Mouse (Mus musculus) heart, postnatal 0 days (tissue): Measurements from ENCODE around the gene Hmcn1.

Experiments used
- CTCF ChIP-seq: IDR thresholded peaks from 2 replicates; pipeline ENCODE4 v1.5.1; 2016; ENCODE audit warnings: antibody characterized with exemption, control low read depth, low read depth
- EP300 ChIP-seq: IDR thresholded peaks from 2 replicates; pipeline ENCODE4 v1.6.1; 2016; ENCODE audit warnings: antibody characterized with exemption, low read depth

DNA sequence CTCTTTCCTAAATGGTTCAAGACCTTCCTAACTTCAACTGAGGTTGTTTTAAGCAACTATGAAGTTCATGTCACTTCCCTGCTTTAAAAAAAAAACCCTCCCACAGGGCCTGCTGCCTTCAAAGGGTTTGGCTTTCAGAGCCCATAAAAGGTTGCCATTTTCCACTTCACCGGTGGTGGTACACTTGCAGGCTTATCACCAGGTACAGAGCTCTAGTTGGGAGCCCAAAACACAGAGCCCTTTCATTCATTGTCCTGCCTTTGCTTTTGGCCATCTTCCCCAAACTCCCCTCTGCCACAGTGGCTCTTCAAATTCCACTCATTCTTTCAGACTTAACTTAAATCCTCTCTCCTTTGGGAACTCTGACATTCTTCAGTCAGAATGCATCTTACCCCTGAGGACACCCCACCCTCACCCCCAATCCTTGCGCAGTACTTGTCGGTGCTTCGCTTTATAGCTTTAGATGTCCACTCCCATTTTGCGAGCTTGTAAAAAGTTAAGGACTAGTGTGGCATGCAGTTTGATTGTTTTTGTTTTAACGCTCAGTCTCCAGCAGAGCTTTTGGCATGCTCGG is 222.2 kb downstream of the Hmcn1 start:
- no peak for TF ChIP-seq EP300
- no peak for TF ChIP-seq CTCF
